Mouse (Mus musculus): ENCODE data around the gene Rab26.

Gene Rab26

DNA sequence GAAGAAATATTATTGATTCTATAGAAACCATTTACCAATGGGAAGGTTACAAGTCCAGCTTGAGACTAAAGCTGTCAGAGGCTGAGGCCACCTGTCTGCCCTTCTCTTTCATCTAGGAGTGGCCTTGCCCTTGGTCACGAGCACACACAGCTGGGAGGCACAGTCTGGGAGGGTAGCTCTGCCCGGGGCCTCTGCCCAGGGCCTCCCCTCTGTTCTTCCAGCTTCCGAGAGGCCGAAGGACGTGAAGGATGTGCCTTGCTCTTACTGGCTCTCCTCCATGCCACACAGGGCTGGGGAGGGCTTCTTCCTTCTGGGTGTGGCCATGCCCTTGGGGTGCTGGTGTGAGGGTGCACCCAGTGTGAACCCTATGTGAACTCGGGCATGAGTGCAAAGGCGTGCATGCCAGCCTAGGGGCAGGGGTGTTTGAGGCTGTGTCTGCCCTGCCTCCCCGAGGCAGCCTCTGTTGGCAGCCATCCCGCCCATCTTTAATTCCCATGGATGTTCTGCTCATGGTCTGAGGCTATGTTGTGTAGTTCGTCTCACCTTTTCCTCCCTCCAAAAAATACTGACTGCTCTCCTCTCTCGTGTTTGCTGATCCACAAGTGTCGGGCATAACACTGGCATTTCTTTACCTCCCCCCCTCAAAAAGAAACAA is 26.1 kb downstream of the Rab26 start:
- DNase-seq (ENCODE audit: low spot score in 2 of 2) = no peak

DNA sequence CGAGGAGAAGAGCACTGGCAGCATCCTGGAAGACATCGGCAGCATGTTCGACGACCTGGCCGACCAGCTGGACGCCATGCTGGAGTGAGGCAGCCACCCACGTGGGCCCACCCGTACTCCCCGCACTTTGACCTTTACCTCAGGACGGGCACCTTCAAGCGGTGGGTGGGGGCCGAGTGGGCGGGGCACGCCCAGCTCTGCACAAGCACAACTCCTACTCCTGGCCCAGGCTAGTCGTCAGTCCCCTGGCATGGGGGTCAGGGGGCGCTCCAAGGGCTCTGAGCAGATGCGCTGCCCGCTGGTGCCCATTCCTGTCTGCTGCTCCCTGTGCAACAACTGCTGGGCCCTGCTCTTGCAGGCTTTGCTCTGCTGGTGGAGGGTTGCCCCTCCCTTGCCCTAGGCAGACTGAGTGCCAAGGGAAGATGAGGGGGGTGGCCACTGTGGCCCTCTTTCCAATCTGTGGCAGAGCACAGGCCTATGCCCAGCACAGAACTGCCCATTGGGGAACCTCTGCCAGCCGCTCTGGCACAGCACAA is 26.8 kb downstream of the Rab26 start:
- DNase-seq (ENCODE audit: low spot score in 2 of 2) = no peak

DNA sequence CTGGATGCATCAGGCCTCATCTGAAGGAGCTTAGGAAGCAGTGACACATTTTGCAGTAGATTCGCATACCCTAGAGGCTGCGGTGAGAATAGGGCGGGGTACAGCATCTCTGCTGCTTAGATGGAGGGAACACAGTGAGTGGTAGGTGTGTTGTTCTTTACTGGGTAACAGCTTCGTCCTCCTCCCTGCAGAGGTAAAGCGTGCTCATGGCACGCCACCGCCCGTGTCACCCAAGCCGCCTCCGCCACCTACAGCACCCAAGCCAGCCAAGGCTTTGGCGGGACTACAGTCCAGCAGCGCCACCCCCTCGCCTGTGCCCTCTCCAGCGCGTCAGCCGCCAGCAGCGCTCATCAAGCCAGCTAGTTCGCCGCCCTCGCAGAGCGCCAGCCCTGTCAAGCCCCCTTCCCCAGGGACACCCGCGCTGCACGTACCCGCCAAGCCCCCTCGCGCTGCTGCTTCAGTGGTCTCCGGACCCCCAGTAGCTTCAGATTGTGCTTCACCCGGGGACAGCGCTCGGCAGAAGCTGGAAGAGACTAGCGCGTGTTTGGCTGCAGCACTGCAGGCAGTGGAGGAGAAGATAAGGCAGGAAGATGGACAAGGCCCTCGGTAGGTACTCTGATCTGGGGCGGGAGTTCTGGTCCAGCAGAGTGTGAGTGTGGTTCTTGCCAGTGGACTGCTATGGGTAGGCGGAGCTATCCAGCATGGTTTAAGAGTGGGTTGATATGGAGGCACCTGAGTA is 27.5 kb downstream of the Rab26 start:
- no peak for DNase-seq (ENCODE audit: low spot score in 2 of 2)

DNA sequence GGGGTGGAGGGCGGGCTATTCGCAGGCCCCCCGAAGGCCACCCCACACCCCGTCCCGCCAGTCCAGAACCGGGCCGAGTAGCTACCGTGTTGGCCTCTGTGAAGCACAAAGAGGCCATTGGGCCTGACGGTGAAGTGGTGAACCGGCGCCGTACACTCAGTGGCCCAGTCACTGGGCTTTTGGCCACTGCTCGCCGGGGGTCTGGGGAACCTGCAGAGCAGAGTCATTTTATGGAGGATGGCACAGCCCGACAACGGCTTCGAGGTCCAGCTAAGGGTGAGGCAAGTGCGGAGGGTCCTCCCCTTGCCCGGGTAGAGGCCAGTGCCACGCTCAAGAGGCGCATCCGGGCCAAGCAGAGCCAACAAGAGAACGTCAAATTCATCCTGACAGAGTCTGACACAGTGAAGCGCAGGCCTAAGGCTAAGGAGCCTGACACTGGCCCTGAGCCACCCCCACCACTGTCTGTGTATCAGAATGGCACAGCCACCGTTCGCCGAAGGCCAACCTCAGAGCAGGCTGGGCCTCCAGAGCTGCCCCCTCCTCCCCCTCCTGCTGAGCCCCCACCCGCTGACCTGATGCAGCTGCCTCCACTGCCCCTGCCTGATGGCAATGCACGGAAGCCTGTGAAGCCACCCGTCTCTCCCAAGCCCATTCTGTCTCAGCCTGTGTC is 28.6 kb downstream of the Rab26 start:
- DNase-seq (ENCODE audit: low spot score in 2 of 2) = no peak

DNA sequence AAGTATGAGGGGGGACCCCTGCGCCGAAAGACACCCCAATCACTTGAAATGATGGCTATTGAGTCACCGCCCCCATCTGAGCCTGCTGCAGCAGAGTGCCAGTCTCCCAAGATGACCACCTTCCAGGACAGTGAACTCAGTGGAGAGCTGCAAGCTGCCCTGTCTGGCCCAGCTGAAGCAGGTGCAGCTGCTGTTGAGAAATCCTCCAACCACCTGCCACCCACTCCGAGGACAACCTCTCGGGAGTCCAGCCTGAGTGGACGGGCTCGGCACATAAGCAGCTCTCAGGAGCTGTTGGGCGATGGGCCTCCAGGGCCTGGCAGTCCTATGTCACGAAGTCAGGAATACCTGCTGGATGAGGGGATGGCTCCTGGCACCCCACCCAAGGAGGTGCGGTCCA is 29.9 kb downstream of the Rab26 start:
- DNase-seq (ENCODE audit: low spot score in 2 of 2) = no peak

DNA sequence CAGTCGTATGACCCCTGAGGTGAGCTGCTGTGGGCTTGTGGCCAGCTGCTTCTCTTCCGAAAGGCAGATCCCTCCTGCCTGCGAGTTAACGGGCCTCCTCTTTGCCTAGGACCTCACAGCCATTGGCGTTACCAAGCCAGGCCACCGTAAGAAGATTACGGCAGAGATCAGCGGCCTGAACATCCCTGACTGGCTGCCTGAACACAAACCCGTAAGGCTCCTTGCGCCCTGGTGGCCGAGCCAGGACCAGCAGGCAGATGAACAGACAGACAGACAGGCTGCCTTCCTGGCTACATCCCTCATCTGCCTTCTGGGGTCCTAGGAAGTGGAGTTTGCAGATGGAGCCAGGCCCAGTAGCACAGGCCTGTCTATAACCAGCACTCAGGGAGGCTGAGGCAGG is 31.8 kb downstream of the Rab26 start:
- DNase-seq (ENCODE audit: low spot score in 2 of 2) = peak in 1 of 2 experiments; percentile 45

DNA sequence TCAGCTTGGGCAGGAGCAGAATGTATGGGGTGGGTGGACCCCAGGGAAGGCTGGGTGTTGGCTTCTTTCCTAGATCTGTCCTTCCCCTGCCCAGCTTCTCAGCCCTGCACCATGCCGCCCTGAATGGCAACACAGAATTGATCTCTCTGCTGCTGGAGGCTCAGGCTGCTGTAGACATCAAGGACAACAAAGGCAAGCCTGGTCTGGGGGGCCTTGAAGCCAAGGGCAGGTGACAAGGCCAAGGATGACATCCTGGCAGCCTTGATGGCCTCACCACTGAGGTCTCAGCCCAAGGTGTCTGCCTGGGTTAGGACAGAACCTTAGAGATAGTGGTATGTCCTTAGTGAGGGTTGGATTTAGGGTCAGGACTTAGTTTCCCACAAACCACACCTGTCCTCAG is 38.0 kb downstream of the Rab26 start:
- no peak for DNase-seq (ENCODE audit: low spot score in 2 of 2)

DNA sequence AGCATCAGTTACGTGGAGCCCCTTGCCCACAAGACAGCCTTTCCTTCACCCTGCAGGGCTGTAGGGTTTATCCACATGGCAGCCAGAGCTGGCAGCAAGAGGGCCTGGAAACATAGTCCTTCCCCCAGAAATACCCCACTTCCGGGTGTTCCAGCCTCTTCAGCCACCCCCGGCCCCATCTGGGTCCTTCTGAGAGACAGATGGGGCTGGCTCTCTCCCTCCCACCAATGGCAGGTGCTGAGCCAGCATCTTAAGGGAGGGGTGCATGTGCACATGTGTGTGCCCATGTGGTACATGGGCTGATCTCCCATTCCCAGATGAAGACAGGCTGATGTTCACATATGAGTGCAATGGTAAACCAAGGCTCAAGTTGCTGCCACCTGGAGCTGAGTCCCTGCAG is 38.6 kb downstream of the Rab26 start:
- no peak for DNase-seq (ENCODE audit: low spot score in 2 of 2)

DNA sequence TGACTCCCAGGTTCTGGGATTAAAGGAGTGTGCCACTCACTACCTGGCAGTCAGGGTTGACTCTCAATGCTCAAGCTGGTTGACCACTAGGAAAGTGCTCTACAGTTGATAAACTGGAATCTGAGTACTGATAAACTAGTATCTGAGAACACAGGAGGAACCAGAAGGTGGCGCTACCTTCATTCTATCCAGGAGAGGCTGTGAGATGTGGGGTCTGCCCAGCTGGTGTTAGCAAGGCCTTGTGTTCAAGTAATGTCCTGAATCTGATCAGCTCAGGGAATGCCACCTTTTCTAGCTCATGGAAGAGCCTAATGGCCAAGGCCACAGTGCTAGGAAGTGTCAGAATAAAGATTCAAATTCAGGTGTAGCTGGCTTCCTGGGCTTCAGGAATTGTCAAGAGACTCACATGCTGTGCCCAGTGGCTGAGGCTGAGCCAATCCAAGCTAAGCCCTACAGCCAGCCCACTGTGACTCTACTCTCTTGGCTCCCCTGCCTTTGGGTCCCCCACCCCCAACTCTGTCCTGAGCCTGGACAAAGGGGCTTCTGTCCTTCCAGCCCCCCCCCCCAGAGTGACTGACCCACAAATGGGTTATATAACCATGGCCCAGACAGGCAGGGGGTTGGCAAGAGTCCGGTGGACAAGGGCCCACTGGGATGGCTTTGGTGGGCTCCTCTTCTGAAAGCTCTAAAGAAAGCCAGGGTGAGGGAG is 39.2 kb downstream of the Rab26 start:
- peak in 1 of 2 experiments; percentile 72 for DNase-seq (ENCODE audit: low spot score in 2 of 2)

DNA sequence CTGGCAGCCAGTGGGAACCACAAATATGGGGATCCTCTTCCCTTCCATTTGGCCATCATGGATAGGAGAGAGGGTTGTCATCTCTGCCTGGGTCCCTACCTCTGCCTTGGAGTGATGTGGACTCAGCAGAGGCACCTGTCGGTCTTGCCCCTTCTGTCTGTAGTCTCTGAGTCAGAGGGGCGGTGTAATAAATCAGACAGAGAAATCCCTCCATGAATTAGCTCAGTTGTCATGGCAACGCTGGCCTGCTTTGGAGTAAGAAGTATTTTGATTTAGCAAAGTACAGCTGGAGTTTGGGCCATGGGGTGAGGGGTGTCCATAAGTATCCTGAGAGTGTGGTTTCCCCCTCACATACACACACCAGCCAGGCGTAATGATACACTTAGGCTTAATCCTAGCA is 43.6 kb downstream of the Rab26 start:
- DNase-seq (ENCODE audit: low spot score in 2 of 2) = no peak

DNA sequence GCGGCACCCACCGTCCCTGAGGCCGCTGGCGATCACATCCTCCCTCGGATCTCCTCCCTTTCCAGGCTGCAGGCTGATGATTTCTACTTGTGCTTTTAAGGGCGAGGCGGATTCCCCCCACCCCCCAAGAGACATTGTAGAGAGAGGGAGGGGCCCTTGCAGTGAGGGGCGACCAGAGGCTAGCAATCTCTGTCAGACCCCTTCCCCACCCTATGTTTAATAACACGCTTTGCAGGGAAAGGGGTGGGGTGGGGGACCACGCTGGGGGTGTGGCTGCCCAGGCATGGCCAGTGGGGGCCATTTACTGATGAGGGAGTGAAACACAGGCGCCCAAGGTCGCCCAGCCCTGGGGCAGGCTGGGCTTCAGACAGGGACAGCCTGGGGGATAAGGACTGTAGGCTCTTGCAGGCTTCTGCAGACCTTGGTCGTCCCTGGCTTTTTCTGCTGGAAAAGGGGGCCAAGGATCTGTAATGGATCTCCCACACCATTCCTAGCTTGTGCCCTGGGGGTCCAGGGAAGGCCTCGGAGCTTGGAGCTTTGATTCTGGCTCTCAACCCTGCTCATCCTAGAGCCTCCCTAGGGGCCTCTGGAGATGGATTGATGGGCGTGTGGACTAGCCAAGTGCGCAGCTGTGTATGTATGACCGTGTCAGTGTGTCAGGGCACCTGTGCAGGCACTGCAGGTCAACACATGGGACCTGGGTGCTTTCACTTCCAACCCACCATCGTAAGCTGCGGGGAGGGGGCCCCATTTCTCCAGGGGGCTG is 44.6 kb downstream of the Rab26 start:
- no peak for DNase-seq (ENCODE audit: low spot score in 2 of 2)

DNA sequence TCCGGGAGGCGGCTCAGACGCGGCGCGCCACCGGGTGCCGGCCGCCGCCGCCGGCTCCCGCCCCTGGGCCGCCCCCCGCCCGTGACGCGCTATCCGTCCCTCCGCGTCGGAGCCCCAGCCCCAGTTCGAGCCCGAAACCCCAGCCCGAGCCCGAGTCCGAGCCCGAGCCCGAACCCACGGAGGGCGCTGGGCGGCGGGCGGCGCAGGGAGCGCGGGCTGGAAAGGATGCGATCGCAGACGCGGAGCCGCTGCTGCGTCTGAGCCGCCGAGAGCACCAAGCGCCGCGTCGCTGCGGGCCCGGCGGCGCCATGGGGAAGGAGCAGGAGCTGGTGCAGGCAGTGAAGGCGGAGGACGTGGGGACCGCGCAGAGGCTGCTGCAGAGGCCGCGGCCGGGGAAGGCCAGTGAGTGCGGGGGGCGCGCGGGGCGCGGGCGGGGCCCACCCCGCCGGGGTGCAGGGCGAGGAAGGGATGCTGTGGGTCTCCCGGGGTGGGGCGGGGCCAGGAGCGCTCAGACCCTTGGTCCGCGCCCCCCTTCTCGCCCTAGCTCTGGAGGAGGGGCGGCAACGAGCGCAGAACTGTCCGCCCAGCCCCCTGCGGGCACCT is 45.2 kb downstream of the Rab26 start:
- DNase-seq (ENCODE audit: low spot score in 2 of 2) = no peak

DNA sequence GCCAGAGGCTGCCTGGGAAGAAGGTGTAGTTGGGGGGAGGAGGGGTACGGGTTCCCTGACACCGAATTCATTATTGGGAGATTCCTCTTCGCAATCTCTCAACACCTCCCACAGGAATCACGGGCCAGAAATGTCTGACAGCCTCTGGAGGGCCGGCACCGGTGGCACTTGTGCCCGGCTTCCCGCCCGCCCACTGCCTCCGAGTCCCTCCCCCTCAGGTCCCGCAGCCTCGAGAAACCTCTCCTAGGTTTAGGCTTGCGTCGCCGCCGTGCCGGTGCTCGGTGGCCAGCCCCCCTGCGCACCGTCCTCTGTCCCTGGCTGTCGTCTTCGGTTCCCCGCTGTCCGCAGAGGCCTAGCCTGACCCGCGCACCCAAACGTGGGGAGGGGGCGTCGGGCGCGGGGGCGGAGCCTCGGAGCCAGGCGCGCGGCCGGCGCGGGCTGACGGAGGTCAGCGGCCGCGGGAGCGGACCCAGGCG is 45.8 kb downstream of the Rab26 start, which contains the start of gene Caskin1:
Gene Caskin1, plus strand, starts transcription at position 416 of the 476 bp plus-strand sequence.
- DNase-seq (ENCODE audit: low spot score in 2 of 2) = no peak

DNA sequence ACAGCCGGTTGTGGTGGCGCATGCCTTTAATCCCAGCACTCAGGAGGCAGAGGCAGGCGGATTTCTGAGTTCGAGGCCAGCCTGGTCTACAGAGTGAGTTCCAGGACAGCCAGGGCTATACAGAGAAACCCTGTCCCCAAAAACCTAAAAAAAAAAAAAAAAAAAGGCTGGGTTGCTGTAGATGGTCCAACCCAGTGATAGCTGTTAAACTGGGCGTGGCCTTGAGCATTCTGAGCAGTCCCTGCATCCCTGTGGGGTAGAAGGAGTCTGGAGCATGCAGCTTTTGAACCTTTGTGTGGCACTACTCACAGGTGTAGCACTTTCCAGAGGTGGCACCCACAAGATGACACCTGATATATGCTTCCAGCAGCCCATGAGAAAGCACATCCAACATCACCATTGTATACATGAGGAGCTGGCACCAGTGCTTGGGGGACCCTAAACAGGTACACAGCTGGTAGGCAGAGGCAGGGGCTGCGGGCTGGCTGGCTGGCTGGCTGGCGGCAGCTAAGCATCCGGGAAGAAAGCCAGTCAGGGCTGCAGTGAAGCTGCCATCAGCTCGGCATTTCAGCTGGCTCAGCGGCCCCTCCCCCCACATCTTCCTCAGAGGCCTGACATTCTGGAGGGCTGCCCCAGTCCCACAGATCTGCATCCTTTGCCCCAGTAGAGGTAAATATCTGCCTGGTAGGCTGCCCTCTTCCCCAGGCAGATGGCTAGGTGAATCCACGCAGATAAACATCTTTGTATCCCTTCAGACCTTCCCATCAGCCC is 48.7 kb downstream of the Rab26 start:
- no peak for DNase-seq (ENCODE audit: low spot score in 2 of 2)

DNA sequence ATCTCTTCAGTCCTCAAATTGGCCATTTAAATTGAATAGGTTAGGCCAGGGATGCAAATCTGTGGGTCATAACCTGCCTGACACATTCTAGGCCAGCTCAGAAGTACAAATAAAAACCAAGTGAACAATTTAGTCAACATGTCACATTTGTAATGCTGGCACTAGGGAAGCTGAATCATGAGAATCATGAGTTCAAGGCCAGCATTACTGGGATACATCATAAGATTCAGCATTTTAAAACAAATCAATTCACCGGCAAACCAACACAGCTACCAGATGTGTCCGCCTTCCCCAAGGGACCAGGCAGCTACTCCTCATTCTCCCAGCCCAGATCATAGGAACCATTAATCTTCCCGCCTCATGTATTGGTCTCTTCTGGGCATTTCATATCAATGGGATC is 50.5 kb downstream of the Rab26 start:
- no peak for DNase-seq (ENCODE audit: low spot score in 2 of 2)

DNA sequence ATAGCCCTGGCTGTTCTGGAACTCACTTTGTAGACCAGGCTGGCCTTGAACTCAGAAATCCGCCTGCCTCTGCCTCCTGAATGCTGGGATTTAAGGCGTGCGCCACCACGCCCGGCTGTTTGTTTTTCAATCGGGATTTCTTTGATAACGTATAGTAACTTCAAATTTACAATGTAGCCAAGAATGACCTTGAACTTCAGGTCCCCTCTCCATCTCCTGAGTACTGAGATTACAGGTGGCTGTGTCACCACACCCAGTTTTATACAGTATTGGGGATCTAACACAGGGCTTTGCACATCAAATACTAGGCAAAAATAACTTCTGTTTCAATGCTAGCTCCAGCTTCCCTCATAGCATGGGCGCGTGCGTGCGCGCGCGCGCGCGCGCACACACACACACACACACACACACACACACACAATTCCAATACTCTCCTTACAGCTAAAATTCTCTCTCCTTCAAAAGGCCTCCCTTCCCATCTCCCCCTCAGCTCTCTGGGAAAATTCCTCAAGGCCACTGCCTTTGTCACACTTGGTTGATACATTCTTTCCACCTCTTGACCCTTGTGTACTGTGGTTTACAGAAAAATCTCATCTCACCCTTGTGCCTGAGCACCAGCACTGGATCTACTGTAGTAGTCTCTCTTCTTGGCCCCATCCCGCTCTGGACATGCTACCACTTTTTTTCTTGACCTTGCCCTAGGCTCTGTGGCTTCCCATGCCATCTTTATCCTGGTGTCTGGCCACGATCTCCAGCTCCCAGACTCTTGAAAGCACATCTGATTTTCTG is 52.8 kb downstream of the Rab26 start:
- DNase-seq (ENCODE audit: low spot score in 2 of 2) = no peak

DNA sequence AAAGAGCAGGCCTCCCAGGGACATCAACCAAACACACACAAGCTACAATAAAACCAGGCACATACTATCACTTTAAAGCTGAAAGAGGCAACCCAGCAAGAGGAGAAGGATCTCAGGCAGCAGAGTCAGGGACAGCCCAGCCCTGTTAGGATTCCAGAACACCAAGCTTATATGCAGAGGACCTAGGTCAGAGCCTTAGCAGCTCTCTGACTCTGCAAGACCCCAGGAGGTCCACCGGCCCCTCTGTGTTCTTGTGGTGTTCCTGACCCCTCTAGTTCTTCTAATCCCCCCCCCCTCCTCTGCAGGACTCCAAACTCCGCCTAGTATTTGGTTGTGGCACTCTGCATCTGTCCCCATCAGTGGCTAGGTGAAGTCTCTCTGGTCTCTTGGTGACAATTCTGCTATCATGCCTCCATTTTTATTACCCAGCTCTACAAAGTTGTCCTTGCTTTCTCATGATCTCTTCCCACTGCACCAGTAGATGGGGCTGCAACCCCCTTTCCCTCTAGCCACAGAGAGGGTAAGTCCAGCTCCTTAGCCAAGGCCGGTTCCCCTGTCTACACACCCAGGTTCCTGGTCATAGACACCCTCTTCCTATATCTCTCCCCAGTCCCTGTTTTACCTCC is 53.7 kb downstream of the Rab26 start:
- DNase-seq (ENCODE audit: low spot score in 2 of 2) = no peak

DNA sequence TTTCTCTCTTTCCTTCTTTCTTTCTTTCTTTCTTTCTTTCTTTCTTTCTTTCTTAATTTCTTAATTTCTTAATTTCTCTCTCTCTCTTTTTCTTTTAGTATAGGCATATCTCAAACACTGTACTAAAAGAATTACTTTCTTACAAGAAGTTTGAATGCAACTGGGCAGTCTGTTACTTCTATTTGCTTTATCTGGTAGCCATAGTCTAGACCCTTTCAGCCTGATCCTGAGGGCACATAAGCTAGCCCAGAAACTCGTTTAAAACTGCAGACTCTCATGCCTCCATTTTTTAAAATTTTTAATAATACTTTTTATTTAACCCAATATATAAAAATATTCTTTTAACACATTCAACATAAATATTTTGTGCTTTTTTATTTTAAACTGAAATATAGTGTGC is 54.6 kb downstream of the Rab26 start:
- DNase-seq (ENCODE audit: low spot score in 2 of 2) = no peak

All from spleen, postnatal 10 days (tissue).